Mouse (Mus musculus) lung, adult 2 months (tissue): ENCODE data around the gene Pgm1.

Source experiments
- CTCF ChIP-seq: fragments of 200-500 bp; IDR thresholded peaks from 2 replicates; pipeline ENCODE4 v1.5.1; 2011; ENCODE audit warnings: mild to moderate bottlenecking, low read length, control low read depth; ENCODE audit not compliant: insufficient read depth
- POLR2A ChIP-seq: fragments of 200-500 bp; IDR thresholded peaks from 2 replicates; pipeline ENCODE4 v1.6.1; 2011; ENCODE audit warnings: low read depth, mild to moderate bottlenecking, control low read depth, low read length, borderline replicate concordance; ENCODE audit errors: extremely low read depth

- no peak for TF ChIP-seq CTCF
- TF ChIP-seq POLR2A, result no peak
Observed at GRCm38 (mm10) chr4:99969328-99969727, 40.1 kb downstream of the Pgm1 start.
